Mouse (Mus musculus) stomach, embryonic 16.5 days (tissue): ENCODE results near the gene Patj. TPM values are rescaled to one million over a fixed set of nuclear protein-coding genes. Genes with fewer than 3 reads are reported as not detected.

Experiments
- ATAC-seq: fragments of 200-750 bp; cut with Nextera tagmentation; 2 replicates; pipeline ENCODE4 v1.8.0; 2017; ENCODE audit warnings: moderate number of reproducible peaks, moderate TSS enrichment; ENCODE audit not compliant: insufficient read depth, low FRiP score
- H3K27ac ChIP-seq: fragments of 300-500 bp; sonication (generic); 2 replicates; pipeline ENCODE4 v1.5.1; 2014; ENCODE audit warnings: low read length
- H3K27me3 ChIP-seq: fragments of 300-500 bp; sonication (generic); 2 replicates; pipeline ENCODE4 v1.6.1; 2014; ENCODE audit warnings: low read length, control low read depth, mixed read lengths; ENCODE audit not compliant: control insufficient read depth, insufficient read depth
- H3K36me3 ChIP-seq: fragments of 300-500 bp; sonication (generic); 2 replicates; pipeline ENCODE4 v1.6.1; 2014; ENCODE audit warnings: low read length; ENCODE audit not compliant: control insufficient read depth, insufficient read depth
- H3K4me1 ChIP-seq: fragments of 300-500 bp; sonication (generic); 2 replicates; pipeline ENCODE4 v1.6.1; 2014; ENCODE audit warnings: low read length, control low read depth, mixed read lengths; ENCODE audit not compliant: control insufficient read depth, insufficient read depth
- H3K4me2 ChIP-seq: fragments of 300-500 bp; sonication (generic); 2 replicates; pipeline ENCODE4 v1.6.1; 2014; ENCODE audit warnings: low read depth, low read length, mixed read lengths
- H3K4me3 ChIP-seq: fragments of 300-500 bp; sonication (generic); replicated peaks from 2 replicates; pipeline ENCODE4 v1.5.1; 2014; ENCODE audit warnings: mild to moderate bottlenecking, low read length
- H3K9ac ChIP-seq: fragments of 300-500 bp; sonication (generic); 2 replicates; pipeline ENCODE4 v1.6.1; 2014; ENCODE audit warnings: low read length
- H3K9me3 ChIP-seq: fragments of 300-500 bp; sonication (generic); replicated peaks from 2 replicates; pipeline ENCODE4 v1.6.1; 2016; ENCODE audit warnings: low read length, control low read depth; ENCODE audit not compliant: control insufficient read depth
- WGBS: fragments of 180-500 bp; shearing (Covaris S2); extraction: QIAGEN DNeasy Blood & Tissue Kit; methylation state at CpG from one replicate; pipeline ENCODE4 v1.1.7; 2014; 5-methylcytosine and 5-hydroxymethylcytosine counted together
- polyA plus RNA-seq: library from polyadenylated mRNA; unstranded; fragments of >200 nt; fragmentation: Nextera tagmentation; extraction: Ambion mirVana; gene quantifications from 2 replicates; pipeline ENCODE4 v1.2.1, GENCODE M21; 2015

The Patj gene
- polyA plus RNA-seq, 1 experiment from 2014 or later, result 19.0 TPM

GRCm38 (mm10) chr4:98455352-98455751 lies 59.8 kb downstream of the Patj start:
- H3K36me3 ChIP-seq, result no peaks in the 10 kb centered on the region
- no peak overlapping the region for H3K9ac ChIP-seq
- no peaks in the 10 kb centered on the region for H3K9me3 ChIP-seq
- no peak overlapping the region for H3K4me2 ChIP-seq
- peaks cover 8% of the 10 kb centered on the region; the same call in 1 of the 2 replicates for H3K4me1 ChIP-seq
- 86% methylated on average over 2 of the region's 2 CpGs for WGBS
- no peaks in the 10 kb centered on the region for H3K27me3 ChIP-seq
- no peak for ATAC-seq
- no peak overlapping the region for H3K27ac ChIP-seq
- H3K4me3 ChIP-seq, result no peak overlapping the region

GRCm38 (mm10) chr4:98455910-98456309 lies 60.3 kb downstream of the Patj start:
- ATAC-seq, result no peak
- Histone ChIP-seq H3K4me1 (peaks cover 7% of the 10 kb centered on the region; the same call in 1 of the 2 replicates), H3K9ac (no peak overlapping the region), H3K9me3 (no peaks in the 10 kb centered on the region), H3K27ac (no peak overlapping the region), H3K27me3 (no peaks in the 10 kb centered on the region), H3K36me3 (no peaks in the 10 kb centered on the region), H3K4me3 (no peak overlapping the region), H3K4me2 (no peak overlapping the region)
- WGBS, result 86% methylated on average over 8 of the region's 8 CpGs

GRCm38 (mm10) chr4:98461804-98462341 lies 66.3 kb downstream of the Patj start:
- no peak for ATAC-seq
- Histone ChIP-seq H3K4me2 (no peak overlapping the region), H3K9ac (no peak overlapping the region), H3K27me3 (no peaks in the 10 kb centered on the region), H3K4me1 (no peaks in the 10 kb centered on the region), H3K36me3 (no peaks in the 10 kb centered on the region), H3K9me3 (no peaks in the 10 kb centered on the region), H3K27ac (no peak overlapping the region), H3K4me3 (no peak overlapping the region)
- 92% methylated on average over 2 of the region's 2 CpGs for WGBS

GRCm38 (mm10) chr4:98465476-98465875 lies 69.9 kb downstream of the Patj start:
- H3K27ac ChIP-seq, result no peak overlapping the region
- no peaks in the 10 kb centered on the region for H3K9me3 ChIP-seq
- no peaks in the 10 kb centered on the region for H3K27me3 ChIP-seq
- no peaks in the 10 kb centered on the region for H3K4me1 ChIP-seq
- no peak overlapping the region for H3K4me2 ChIP-seq
- H3K36me3 ChIP-seq, result no peaks in the 10 kb centered on the region
- no peak overlapping the region for H3K4me3 ChIP-seq
- WGBS, result 76% methylated on average over 1 of the region's 1 CpGs
- ATAC-seq, result no peak
- no peak overlapping the region for H3K9ac ChIP-seq

GRCm38 (mm10) chr4:98465886-98466285 lies 70.3 kb downstream of the Patj start:
- H3K36me3 ChIP-seq, result no peaks in the 10 kb centered on the region
- no peak for ATAC-seq
- 75% methylated on average over 2 of the region's 2 CpGs for WGBS
- H3K4me2 ChIP-seq, result no peak overlapping the region
- no peaks in the 10 kb centered on the region for H3K4me1 ChIP-seq
- H3K9ac ChIP-seq, result no peak overlapping the region
- no peaks in the 10 kb centered on the region for H3K27me3 ChIP-seq
- no peak overlapping the region for H3K27ac ChIP-seq
- H3K4me3 ChIP-seq, result no peak overlapping the region
- H3K9me3 ChIP-seq, result no peaks in the 10 kb centered on the region

GRCm38 (mm10) chr4:98471376-98471775 lies 75.8 kb downstream of the Patj start:
- WGBS, result 71% methylated on average over 7 of the region's 7 CpGs
- no peaks in the 10 kb centered on the region for H3K36me3 ChIP-seq
- no peaks in the 10 kb centered on the region for H3K27me3 ChIP-seq
- H3K4me2 ChIP-seq, result no peak overlapping the region
- no peak overlapping the region for H3K9ac ChIP-seq
- H3K9me3 ChIP-seq, result no peaks in the 10 kb centered on the region
- no peak overlapping the region for H3K4me3 ChIP-seq
- ATAC-seq, result no peak
- H3K27ac ChIP-seq, result no peak overlapping the region
- H3K4me1 ChIP-seq, result 0 out of 2 replicates have a peak, but pooled peaks cover 2% of the 10 kb centered on the region

GRCm38 (mm10) chr4:98473491-98473890 lies 77.9 kb downstream of the Patj start:
- Histone ChIP-seq H3K4me2 (no peak overlapping the region), H3K4me1 (peaks cover 11% of the 10 kb centered on the region), H3K36me3 (no peaks in the 10 kb centered on the region), H3K27me3 (no peaks in the 10 kb centered on the region), H3K9ac (no peak overlapping the region), H3K9me3 (no peaks in the 10 kb centered on the region), H3K27ac (no peak overlapping the region), H3K4me3 (no peak overlapping the region)
- WGBS, result 33% methylated on average over 3 of the region's 3 CpGs
- no peak for ATAC-seq

- no peaks in the 10 kb centered on the region for H3K9me3 ChIP-seq
- ATAC-seq, result no peak
- H3K27ac ChIP-seq, result peak overlapping the region; percentile 18; the same call in 1 of the 2 replicates
- H3K27me3 ChIP-seq, result no peaks in the 10 kb centered on the region
- peaks cover 11% of the 10 kb centered on the region for H3K4me1 ChIP-seq
- no peak overlapping the region for H3K4me3 ChIP-seq
- WGBS, result 34% methylated on average over 3 of the region's 3 CpGs
- no peak overlapping the region for H3K9ac ChIP-seq
- no peak overlapping the region for H3K4me2 ChIP-seq
- H3K36me3 ChIP-seq, result no peaks in the 10 kb centered on the region
Observed at GRCm38 (mm10) chr4:98478005-98478404, 82.4 kb downstream of the Patj start.

GRCm38 (mm10) chr4:98486475-98486874 lies 90.9 kb downstream of the Patj start:
- Histone ChIP-seq H3K27me3 (no peaks in the 10 kb centered on the region), H3K4me2 (no peak overlapping the region), H3K4me3 (no peak overlapping the region), H3K9me3 (no peaks in the 10 kb centered on the region), H3K36me3 (no peaks in the 10 kb centered on the region), H3K9ac (no peak overlapping the region), H3K27ac (no peak overlapping the region), H3K4me1 (no peaks in the 10 kb centered on the region)
- WGBS, result 50% methylated on average over 3 of the region's 3 CpGs
- ATAC-seq, result no peak
